Mouse (Mus musculus) urinary bladder, adult 18-20 months (tissue): Measurements from ENCODE around the gene Galntl6.
"Not testable (repeated sequence)": the region's sequence is repeated elsewhere in the genome, so short reads cannot be mapped to it uniquely, and the experiment has no call there.

Source experiments
- DNase-seq, 2 experiments: peaks; one replicate each; pipeline ENCODE4 v3.0.0; 2022; ENCODE audit warnings: low spot score in 2 of 2, mixed read lengths in 2 of 2

The Galntl6 gene

DNA sequence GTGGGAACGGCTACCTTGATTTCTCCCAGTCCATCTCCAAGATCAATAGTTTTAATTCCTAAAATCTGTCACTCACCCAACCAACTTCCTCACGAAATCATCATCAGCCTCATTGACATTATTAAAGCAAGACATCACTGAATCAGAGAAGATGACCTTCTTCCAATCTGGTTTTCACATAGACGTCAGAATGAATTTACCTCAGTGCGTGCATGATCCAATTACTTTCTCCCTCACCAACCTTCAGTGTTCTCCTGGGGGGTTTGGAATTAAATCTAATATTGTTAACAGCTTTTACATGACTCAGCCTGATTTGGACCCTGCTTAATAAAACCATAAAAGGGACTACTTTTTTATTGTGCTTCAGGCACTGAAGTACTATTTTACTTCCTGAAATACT is 307.7 kb downstream of the Galntl6 start:
- no peak for DNase-seq

DNA sequence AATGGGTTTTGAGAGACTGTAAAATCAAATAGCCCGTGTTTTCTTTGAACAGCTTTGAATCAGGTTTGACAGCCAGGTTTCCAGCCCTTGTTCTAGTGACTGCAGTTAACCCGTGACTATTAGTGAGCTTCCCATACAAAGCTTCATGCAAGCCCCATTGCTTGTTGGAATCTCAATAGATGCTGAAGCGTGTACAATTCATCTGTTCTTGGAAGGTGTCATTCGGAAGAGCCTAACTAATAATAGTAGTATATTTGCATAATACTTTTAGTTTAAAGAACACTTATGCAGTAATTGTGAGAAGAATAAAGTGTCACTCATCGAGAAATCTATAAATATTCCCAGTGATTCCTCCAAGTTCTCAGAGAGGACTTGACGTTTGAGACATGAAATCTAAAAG is 314.6 kb downstream of the Galntl6 start:
- no peak for DNase-seq

GRCm38 (mm10) chr8:58575346-58575745 is 337.1 kb downstream of the Galntl6 start:
- DNase-seq: no peak

DNA sequence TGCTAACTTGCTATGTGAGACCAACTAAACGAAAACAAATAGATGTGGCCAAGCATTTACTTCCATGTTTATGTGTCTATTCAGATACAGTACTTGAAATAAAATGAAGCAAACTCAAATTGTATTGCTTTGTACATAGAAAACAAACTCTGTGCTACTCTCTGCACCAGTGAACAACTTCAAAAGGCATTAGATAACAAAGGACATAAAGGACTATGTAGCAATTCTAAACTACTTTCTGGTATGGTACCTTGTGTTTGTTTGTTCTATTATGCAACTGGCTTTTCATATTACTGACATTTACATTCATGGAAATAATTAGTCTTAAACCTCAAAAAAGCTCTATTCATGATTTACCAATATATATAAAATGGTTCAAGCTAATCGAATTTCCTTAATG is 344.4 kb downstream of the Galntl6 start:
- no peak for DNase-seq

GRCm38 (mm10) chr8:58566115-58566514 is 346.3 kb downstream of the Galntl6 start:
- no peak for DNase-seq

GRCm38 (mm10) chr8:58535781-58536180 is 376.7 kb downstream of the Galntl6 start:
- DNase-seq: no peak

DNA sequence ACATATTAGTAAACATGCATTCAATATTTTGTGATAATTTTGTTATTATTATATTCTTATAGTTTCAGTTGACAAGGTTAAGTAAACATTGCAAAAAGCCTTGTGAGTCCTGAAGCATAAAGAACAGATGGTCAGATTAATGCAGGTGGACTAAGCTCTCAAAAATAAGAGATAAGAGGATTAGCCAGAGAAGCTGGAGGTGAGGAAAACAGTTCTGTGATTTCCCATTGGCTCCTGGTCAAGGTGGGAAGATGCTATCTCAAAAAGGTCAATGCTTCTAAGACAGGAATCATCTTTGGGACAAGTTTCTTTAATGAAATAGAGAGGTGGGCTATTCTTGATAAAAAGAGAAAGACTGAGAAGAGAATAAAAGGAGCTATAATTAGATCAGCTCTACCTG is 377.8 kb downstream of the Galntl6 start:
- no peak for DNase-seq

DNA sequence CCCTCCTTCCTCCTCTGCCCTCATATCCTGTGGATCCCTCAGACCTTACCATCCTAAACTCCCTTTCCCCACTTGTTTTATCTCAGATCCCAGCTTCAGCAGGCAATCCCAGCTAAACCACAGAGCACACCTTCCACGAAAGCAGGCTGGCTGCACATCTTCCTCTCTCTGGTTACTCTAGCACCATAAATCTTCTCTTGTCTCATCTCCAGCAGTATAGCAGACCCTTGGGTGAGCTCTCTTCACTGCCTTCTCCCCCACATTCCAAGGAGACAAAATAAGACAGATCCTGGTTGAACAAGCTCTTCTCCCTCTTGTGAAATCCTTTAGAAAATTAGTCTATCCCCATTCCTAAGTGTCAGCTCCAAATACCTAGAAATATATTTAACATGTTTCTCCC is 389.0 kb downstream of the Galntl6 start:
- no peak for DNase-seq

- no peak for DNase-seq
Measured at GRCm38 (mm10) chr8:58521932-58522331, 390.5 kb downstream of the Galntl6 start.

DNA sequence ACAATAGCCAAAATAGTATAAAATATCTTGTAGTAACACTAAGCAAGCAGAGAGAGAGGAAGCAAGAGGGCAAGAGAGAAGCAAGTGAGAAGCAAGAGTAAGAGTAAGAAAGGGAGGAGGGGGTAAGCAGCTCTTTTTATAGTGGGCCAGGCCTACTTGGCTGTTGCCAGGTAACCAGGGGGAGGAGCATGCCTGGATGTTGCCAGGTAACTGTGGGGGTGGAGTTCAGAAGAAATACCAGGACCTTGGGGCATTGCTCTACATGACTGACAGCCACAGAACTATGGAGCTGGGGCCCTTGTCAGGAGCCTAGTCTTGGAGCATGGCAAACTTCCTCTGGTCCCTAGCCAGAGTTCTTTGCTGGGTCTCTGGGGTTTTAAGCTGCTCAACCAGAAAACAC is 401.9 kb downstream of the Galntl6 start:
- no peak for DNase-seq

GRCm38 (mm10) chr8:58509051-58509450 is 403.4 kb downstream of the Galntl6 start:
- DNase-seq: no peak

- DNase-seq: no peak
Measured at GRCm38 (mm10) chr8:58487099-58487498, 425.3 kb downstream of the Galntl6 start.

DNA sequence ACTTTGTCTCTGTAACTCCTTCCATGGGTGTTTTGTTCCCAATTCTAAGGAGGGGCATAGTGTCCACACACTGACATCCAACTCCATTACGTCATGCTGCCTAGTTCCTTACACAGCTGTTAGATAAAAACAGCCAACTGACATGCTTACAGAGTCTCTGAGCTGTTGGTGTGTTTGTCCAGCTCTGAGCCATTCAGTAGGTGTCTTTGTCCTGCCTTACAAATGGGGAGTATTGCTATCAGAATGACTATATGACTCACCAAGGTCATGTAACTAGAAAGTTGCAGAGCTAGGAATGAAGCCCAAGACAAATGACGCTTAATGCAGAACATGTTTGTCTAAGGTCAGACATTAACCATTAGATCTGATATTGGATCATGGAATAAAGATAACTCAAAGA is 449.1 kb downstream of the Galntl6 start:
- not testable (repeated sequence) for DNase-seq

DNA sequence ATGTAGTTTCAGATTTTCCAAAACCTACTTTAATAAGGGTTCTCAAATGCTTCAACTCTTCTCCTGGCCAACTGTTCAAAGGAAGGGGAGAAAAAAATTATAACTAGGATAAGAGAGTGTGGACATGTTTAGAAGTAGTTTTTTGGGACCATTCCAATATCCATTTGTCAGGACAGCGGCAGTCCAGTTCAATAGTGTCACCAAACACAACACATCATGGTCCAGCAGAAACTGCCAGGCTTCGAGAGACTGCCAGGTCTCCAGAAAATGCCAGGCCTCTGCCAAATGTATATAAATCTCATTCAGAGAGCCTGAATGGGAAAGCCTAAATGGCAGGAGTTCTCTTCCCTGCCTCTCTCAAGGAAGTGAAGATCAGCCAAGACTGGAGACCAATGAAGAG is 469.7 kb downstream of the Galntl6 start:
- DNase-seq: no peak

DNA sequence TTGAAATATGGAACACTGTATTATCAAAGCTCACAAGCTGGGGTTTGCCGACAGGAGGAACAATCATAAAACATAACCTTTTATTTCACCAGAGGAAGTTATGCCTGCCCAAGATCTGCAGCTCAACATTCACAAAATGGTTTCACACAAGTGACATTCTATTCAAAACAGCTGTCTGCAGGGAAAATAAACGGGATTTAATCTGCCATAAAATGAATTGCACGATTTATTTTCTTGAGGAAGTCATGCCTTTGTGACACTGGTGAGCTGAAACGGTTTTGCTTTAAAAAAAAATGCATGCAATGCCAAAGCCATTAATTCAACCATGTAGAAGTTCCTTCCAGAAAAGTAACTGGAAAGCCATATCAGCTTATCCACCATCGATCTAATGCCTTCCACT is 494.0 kb downstream of the Galntl6 start:
- DNase-seq: no peak

- no peak for DNase-seq
Measured at GRCm38 (mm10) chr8:58417551-58417950, 494.9 kb downstream of the Galntl6 start.

GRCm38 (mm10) chr8:58396500-58396899 is 515.9 kb downstream of the Galntl6 start:
- DNase-seq: no peak

- DNase-seq: no peak
Measured at GRCm38 (mm10) chr8:58395879-58396278, 516.6 kb downstream of the Galntl6 start.

DNA sequence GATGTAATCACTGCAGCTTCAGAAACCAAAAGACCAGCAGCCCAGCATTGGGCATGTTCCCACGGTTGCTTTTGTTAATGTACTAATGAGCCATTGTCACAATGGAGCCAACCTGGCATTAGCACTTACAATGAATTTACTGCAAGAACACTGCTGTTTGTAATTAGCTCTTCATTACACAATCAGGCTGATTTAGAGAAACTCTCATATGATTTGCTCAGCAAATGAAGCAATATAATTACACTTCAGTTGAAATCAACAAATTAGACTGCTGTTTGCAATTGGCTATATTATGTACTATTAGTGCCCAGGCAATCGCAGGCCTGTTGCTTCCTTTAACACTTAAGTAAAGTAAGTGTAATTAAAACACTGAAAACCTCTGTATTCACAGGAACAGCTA is 540.1 kb downstream of the Galntl6 start:
- DNase-seq: no peak

GRCm38 (mm10) chr8:58371979-58372378 is 540.5 kb downstream of the Galntl6 start:
- no peak for DNase-seq

DNA sequence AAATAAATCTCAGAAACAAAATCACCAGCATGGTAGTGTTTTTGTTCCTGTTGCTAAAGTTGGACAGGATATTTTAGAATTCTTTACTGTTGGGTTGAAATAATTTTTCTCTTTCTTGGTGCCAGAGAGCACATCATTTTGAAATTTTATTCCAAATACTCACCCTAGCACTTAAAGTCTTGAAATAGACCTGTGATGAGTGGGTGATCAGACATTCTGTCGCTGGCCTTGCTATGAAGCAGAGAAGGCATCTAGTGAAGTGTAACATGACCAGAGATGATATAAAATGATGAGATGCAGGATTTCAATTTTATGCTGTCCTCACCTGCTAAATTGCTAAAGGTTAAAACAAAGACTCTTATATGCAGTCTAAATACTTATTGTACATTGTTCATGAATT is 581.3 kb downstream of the Galntl6 start:
- no peak for DNase-seq

- DNase-seq: no peak
Measured at GRCm38 (mm10) chr8:58313482-58313881, 599.0 kb downstream of the Galntl6 start.

GRCm38 (mm10) chr8:58291487-58291886 is 621.0 kb downstream of the Galntl6 start:
- DNase-seq: no peak

- no peak for DNase-seq
Measured at GRCm38 (mm10) chr8:58290080-58290479, 622.4 kb downstream of the Galntl6 start.

DNA sequence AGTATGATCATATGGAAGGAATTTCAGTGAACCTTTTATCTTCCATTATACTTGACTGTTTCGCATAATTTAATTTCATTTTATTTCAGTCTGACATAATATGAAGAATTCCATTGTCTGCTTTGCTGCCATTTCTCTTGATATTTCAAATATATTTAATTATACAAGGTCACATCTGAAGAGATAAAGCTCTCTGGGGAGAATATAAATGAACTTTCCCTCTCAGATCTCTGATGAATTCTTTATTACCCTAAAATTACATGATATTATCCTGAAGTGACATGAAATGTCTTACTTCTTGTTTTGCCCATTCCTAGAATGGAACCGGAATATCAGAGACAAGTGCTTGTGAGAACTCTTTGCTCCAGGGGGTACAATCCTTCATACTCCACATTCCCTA is 647.0 kb downstream of the Galntl6 start:
- no peak for DNase-seq
